Mouse (Mus musculus): Measurements from ENCODE around the gene Gm10260. TPM values are rescaled to one million over a fixed set of nuclear protein-coding genes. Genes with fewer than 3 reads are reported as not detected.

The Gm10260 gene
- polyA plus RNA-seq, 1 experiment from 2014 or later = 7.5 TPM

DNA sequence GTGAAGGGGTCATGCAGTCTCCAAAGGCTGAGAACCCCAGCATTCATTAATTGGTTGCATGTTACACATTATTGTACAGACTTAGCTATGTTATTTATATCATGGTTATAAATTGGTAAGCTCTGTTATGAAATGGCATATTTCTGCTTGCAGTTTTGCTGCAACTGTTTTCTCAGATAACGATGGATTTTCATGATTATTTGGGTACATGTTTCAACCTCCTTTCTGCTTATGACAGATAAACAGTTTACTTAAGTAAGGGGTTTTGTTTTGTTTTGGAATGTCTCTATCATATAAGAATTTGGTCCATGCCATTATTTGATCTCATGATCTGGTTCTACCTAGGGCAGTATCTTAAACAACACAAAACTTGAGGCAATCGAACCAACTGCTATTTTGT, 5.5 kb upstream of the Gm10260 start:
- no peaks in the 10 kb centered on the region for H3K4me1 ChIP-seq (replicated peaks)
- WGBS = 71% methylated on average over 2 of the region's 2 CpGs

DNA sequence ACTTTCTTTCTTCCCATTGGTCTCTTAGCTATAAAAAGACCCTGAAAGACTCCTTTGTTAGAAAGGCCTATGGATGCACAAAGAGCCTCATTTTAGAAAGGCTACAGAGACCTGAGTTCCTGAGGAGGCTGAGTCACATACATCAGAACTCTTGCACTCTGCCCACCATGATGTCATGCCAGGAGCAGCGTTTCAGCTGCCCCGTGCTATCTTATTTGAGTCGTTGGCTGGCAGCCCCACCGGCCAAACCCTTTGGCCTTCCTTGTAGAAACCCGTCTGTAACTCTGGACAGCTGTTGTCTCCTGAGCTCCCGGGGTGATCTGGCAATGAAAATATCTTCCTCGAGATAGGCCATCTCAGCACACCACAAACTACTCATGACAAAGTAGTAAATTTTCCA, 3.6 kb upstream of the Gm10260 start:
- Histone ChIP-seq H3K4me3 (replicated peaks) (no peak overlapping the region), H3K9ac (no peak overlapping the region), H3K9me3 (no peaks in the 10 kb centered on the region), H3K27ac (peak overlapping the region; percentile 13; the same call in 1 of the 2 replicates), H3K4me1 (replicated peaks) (no peaks in the 10 kb centered on the region), H3K36me3 (no peaks in the 10 kb centered on the region), H3K4me2 (replicated peaks) (no peak overlapping the region), H3K27me3 (replicated peaks) (no peaks in the 10 kb centered on the region)
- 60% methylated on average over 7 of the region's 7 CpGs for WGBS
- ATAC-seq = no peak

More for the DNA sequence above, 5.5 kb upstream of the Gm10260 start:
- no peak for ATAC-seq
- Histone ChIP-seq H3K27ac (no peak overlapping the region), H3K27me3 (replicated peaks) (no peaks in the 10 kb centered on the region), H3K36me3 (no peaks in the 10 kb centered on the region), H3K9ac (no peak overlapping the region), H3K4me3 (replicated peaks) (no peak overlapping the region), H3K4me2 (replicated peaks) (no peak overlapping the region), H3K9me3 (no peaks in the 10 kb centered on the region)

DNA sequence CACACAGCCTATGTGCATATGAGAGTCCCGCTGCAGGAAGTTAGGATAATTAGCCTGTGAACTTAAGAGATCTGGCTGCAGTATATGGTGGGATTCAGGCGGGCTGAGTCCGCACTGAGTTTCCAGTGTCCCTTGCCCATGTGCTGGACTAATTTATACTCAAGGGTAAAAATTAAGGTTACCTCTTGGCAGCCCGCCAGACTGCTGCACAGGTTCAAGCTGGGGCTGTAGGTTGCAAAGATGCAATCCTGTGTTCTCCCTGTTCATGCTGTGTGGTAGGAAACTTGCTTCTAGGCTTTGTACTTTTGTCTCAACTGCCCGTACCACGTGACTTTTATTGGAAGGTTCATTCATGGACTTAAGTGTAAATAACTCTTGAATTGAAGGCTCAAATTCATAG, 3.0 kb upstream of the Gm10260 start:
- no peak for ATAC-seq
- WGBS = 56% methylated on average over 6 of the region's 6 CpGs
- Histone ChIP-seq H3K27me3 (replicated peaks) (no peaks in the 10 kb centered on the region), H3K9me3 (no peaks in the 10 kb centered on the region), H3K4me2 (replicated peaks) (no peak overlapping the region), H3K36me3 (no peaks in the 10 kb centered on the region), H3K27ac (no peak overlapping the region), H3K4me3 (replicated peaks) (no peak overlapping the region), H3K4me1 (replicated peaks) (no peaks in the 10 kb centered on the region), H3K9ac (no peak overlapping the region)

DNA sequence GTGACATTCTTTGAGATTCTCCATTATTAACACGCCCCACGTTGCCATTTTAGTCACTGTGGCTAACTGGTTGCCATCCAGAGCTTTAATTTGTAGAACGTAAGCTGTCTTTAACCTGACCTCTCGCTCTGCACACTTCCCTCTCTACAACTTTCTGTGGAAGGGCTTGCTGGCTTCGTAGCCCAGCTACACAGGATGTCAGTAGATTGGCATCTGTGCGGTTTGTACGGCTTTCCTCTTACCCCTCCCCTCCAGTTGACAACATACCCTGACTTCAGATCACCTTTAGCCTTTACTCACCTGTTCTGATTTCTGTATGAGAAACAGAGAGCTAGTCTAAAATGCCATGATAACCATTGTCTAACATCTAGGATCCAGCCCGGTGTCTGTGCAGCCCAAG, 1.7 kb upstream of the Gm10260 start:
- Histone ChIP-seq H3K27ac (no peak overlapping the region), H3K4me2 (replicated peaks) (no peak overlapping the region), H3K27me3 (replicated peaks) (no peaks in the 10 kb centered on the region), H3K4me3 (replicated peaks) (no peak overlapping the region), H3K36me3 (no peaks in the 10 kb centered on the region), H3K4me1 (replicated peaks) (no peaks in the 10 kb centered on the region), H3K9me3 (no peaks in the 10 kb centered on the region), H3K9ac (no peak overlapping the region)
- no peak for ATAC-seq
- WGBS = 91% methylated on average over 8 of the region's 8 CpGs

DNA sequence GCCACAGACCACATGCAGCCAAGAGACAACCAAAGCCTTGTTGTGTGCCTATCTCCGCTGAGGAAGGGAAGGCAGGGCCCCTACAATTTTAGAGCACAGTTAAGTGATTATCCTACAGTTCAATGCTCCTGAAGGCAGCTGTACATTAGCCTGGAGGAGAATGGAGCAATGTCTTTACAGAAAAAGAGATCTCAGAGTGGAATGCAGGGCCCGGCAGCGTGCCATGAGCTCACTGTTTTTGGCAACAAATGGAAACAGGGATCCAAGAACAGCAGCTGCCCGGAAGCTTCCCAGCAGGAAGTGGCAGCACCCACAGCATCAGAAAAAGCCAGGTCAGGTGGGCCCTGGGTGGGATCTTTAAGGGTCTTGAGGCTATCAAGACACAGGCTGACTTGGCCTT, 3.4 kb downstream of the Gm10260 start:
- Histone ChIP-seq H3K4me1 (replicated peaks) (no peaks in the 10 kb centered on the region), H3K4me3 (replicated peaks) (no peak overlapping the region), H3K9ac (no peak overlapping the region), H3K9me3 (no peaks in the 10 kb centered on the region), H3K4me2 (replicated peaks) (no peak overlapping the region), H3K36me3 (no peaks in the 10 kb centered on the region), H3K27me3 (replicated peaks) (no peaks in the 10 kb centered on the region), H3K27ac (no peak overlapping the region)
- 61% methylated on average over 4 of the region's 4 CpGs for WGBS
- ATAC-seq = no peak

DNA sequence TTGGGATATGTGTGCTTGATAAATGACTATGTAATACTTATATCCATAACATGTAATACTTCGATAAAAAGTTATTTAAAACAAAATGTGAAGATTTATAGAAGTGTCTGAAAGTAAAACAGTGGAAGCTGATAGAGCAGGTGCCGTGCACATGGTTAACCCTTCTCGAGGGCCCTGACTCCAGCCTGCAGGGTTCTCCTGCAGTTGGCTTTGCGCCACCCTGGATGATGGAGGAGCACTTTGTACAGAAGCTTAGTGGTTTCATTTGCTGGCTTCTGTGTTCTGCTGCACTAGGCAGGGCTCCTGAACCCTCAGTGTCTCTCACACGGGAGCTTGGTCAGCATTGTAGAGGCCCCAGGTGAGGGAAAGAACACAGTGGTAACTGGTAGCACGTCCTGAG, 4.3 kb downstream of the Gm10260 start:
- Histone ChIP-seq H3K27me3 (replicated peaks) (no peaks in the 10 kb centered on the region), H3K9me3 (no peaks in the 10 kb centered on the region), H3K4me3 (replicated peaks) (no peak overlapping the region), H3K9ac (no peak overlapping the region), H3K4me1 (replicated peaks) (no peaks in the 10 kb centered on the region), H3K36me3 (no peaks in the 10 kb centered on the region), H3K4me2 (replicated peaks) (no peak overlapping the region), H3K27ac (no peak overlapping the region)
- ATAC-seq = no peak
- 85% methylated on average over 6 of the region's 6 CpGs for WGBS

DNA sequence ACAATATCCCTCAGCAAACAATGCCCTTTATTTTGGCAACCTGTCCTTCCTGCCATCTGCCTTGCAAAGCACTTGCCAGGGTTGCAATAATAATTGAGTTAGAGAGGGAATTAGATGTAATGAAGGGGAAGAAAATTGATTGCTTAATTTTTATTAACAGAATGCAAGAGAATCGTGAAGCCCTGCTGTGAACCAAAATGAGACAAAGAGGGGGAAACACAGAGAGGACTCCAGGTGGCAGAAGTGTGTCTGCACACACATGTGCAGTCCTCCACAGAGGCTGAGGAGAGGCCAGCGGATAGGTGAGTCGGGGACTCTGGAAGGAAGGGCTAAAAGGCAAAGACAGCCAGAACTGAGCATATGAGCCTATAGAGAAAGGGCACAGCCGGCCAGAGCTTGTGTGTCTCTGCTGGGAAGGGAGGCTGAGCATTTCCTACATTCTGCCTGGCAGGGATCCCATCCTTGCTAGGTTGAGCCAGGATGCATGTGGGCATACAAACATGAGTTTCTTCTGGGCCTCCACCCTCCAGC, 9.5 kb downstream of the Gm10260 start:
- H3K9ac ChIP-seq = no peak overlapping the region
- no peak overlapping the region for H3K4me3 ChIP-seq (replicated peaks)
- no peaks in the 10 kb centered on the region for H3K36me3 ChIP-seq
- no peak for ATAC-seq
- WGBS = 64% methylated on average over 4 of the region's 4 CpGs
- H3K27ac ChIP-seq = no peak overlapping the region
- H3K4me1 ChIP-seq (replicated peaks) = no peaks in the 10 kb centered on the region; the same call in 1 of the 2 replicates
- H3K27me3 ChIP-seq (replicated peaks) = no peaks in the 10 kb centered on the region
- no peaks in the 10 kb centered on the region for H3K9me3 ChIP-seq
- H3K4me2 ChIP-seq (replicated peaks) = no peak overlapping the region

DNA sequence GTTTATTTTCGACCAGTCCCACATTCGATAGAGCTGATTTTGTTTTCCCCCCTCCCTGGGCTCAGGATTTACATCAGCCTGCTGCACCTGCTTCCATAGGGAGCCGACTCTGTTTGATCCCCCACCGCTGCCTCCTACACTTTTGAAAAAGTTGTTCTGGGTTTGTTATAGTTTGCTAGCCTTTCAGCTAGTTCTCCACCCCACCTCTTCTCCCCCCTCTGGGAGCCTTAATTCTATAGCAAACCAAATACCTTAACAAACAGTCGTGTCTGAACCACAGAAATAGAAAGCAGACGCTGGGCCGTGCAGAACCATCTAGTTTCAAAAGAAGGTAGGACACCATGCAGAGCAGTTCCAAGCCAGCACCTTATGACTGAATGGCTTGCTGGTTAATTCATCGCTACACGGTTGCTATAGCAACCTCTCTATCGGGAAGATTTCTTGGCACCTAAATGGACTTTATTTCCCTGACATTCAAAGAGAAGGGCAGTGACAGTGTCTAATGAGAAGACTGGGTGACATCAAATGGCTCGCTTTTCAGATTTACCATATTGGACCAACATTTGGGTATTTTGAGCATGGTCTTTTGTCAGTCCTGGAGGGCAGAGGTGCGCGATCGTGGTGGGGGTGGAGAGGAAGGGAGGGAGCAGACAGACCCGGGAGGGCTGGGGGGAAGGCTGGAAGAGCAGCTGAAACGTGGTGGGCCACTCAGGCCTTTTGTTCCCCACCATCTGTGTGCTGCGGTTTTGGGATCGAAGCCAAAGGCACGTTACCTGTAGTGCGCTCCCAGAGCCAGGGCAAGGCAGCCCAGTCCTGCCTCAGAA, 13.2 kb downstream of the Gm10260 start:
- Histone ChIP-seq H3K27me3 (replicated peaks) (no peaks in the 10 kb centered on the region), H3K36me3 (no peaks in the 10 kb centered on the region), H3K9ac (no peak overlapping the region), H3K4me1 (replicated peaks) (no peaks in the 10 kb centered on the region; the same call in 1 of the 2 replicates), H3K4me3 (replicated peaks) (no peak overlapping the region), H3K4me2 (replicated peaks) (no peak overlapping the region), H3K27ac (no peak overlapping the region), H3K9me3 (no peaks in the 10 kb centered on the region)
- ATAC-seq = no peak
- 56% methylated on average over 20 of the region's 20 CpGs for WGBS

DNA sequence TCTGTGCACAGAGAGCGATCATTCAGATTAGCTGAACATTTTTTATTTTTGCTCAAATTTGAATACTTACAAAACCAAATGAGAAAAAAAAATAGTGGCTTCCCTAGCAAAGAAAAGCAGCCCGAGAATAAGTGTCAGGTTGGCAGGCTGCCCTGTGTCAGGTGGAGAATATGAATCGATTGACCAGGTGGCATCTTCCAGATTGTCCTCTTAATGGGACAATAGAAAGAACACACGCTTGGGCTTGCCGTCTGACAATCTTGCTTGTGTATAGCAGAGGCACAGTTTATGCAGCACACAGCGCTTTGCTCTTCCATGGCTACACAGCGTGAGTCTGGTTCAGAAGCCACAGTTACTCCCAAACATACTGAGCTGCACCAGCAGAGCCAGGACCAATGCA, 15.8 kb downstream of the Gm10260 start:
- H3K4me3 ChIP-seq (replicated peaks) = no peak overlapping the region

DNA sequence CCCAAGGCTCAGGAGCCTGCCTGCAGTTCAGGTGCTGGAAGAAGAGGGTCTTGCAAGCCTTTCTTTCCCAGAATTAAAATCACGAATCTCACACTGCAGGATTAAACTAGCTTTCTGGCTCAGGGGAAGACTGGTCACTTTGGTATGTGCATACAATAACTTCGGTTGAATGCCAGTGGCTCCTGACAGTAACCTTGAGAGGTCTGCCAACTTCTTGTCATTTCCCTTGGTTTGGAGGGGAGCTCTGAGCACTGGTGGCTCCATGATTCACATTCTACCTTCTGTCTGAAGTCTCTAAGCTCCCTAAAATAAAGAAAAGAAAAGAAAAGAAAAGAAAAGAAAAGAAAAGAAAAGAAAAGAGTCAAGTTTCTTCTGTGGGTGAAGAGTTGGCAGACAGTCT, 16.4 kb downstream of the Gm10260 start:
- Histone ChIP-seq H3K4me2 (replicated peaks) (no peak overlapping the region), H3K27me3 (replicated peaks) (no peaks in the 10 kb centered on the region), H3K9ac (no peak overlapping the region), H3K27ac (no peak overlapping the region), H3K4me3 (replicated peaks) (no peak overlapping the region), H3K36me3 (no peaks in the 10 kb centered on the region), H3K4me1 (replicated peaks) (no peaks in the 10 kb centered on the region; the same call in 1 of the 2 replicates), H3K9me3 (no peaks in the 10 kb centered on the region)
- 60% methylated on average over 2 of the region's 2 CpGs for WGBS
- ATAC-seq = no peak

More for the DNA sequence above, 15.8 kb downstream of the Gm10260 start:
- H3K4me1 ChIP-seq (replicated peaks) = no peaks in the 10 kb centered on the region; the same call in 1 of the 2 replicates
- no peaks in the 10 kb centered on the region for H3K27me3 ChIP-seq (replicated peaks)
- H3K4me2 ChIP-seq (replicated peaks) = no peak overlapping the region
- H3K9ac ChIP-seq = no peak overlapping the region
- H3K27ac ChIP-seq = no peak overlapping the region
- no peak for ATAC-seq
- no peaks in the 10 kb centered on the region for H3K36me3 ChIP-seq
- H3K9me3 ChIP-seq = no peaks in the 10 kb centered on the region
- WGBS = 85% methylated on average over 7 of the region's 7 CpGs

DNA sequence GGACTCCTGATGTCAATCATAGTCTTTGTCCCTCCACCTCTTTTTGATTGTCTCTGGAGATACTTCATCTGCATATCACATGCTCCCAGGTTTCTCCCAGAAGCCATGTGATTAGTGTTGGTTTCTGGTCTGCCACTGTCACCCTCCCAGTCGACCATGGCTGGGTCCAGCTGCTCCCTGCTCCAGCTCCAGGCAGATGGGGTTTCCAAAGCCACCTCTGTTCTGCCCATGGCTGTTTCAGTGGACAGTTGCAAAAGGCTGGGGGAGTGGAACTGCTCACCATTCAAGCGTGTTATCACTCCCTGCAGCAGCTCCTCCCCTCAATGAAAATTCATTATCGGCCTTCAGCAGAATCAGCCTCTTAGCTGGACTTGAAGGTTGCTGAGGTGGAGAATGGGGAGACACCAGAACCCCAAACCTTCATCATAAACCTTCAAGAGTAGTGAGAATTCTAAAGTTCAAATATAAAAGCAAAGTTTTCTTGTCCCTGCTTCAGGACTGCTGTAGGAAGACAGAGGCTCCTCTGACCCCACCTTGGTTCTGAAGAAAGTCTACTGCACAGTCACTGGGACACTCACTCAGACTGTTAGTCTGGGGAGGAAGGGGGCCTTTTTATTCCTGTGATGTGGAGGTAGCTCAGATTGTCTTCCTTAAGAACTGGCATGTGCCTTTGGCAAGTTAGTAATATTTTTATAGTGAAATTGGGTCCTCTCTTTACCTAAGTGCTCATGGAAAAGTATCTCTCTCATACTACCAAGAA, 17.0 kb downstream of the Gm10260 start:
- H3K4me1 ChIP-seq (replicated peaks) = no peaks in the 10 kb centered on the region; the same call in 1 of the 2 replicates
- H3K9me3 ChIP-seq = no peaks in the 10 kb centered on the region
- H3K27ac ChIP-seq = no peak overlapping the region
- H3K4me2 ChIP-seq (replicated peaks) = no peak overlapping the region
- no peak for ATAC-seq
- no peak overlapping the region for H3K9ac ChIP-seq
- H3K27me3 ChIP-seq (replicated peaks) = no peaks in the 10 kb centered on the region
- no peaks in the 10 kb centered on the region for H3K36me3 ChIP-seq
- no peak overlapping the region for H3K4me3 ChIP-seq (replicated peaks)
- WGBS = 57% methylated on average over 3 of the region's 3 CpGs

DNA sequence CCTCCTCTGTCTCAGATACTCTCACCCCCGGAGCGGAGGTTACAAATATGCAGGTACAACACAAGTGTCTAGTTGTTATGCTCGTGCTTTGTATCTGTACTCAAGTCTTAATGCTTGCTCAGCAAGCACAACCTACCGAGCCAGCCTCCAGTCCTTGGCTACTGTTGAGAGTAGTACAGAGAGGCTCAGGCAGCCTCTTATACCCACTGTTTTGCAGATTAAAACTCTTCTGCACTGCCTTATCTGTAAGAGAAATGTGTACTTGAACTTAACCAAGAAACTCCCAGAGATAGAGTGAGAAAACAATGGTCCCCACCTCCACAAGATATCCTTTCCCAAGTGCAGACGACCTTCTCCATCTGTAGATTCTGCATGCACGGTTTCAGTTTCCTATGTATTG, 24.5 kb downstream of the Gm10260 start:
- H3K9ac ChIP-seq = no peak overlapping the region
- no peak overlapping the region for H3K4me2 ChIP-seq (replicated peaks)
- 71% methylated on average over 6 of the region's 6 CpGs for WGBS
- no peak overlapping the region for H3K4me3 ChIP-seq (replicated peaks)
- H3K27me3 ChIP-seq (replicated peaks) = no peaks in the 10 kb centered on the region
- H3K27ac ChIP-seq = no peak overlapping the region
- no peaks in the 10 kb centered on the region for H3K36me3 ChIP-seq
- no peaks in the 10 kb centered on the region for H3K9me3 ChIP-seq
- ATAC-seq = no peak
- H3K4me1 ChIP-seq (replicated peaks) = no peaks in the 10 kb centered on the region
